Mouse (Mus musculus) hindbrain, embryonic 11.5 days (tissue): ENCODE measurements at regions not wholly inside any gene's neighbourhood (a gene's known extent, or its start where the extent isn't known, plus 50 kb on each side); places are given as distances from the start of the nearest gene placed in this dataset.

Experiments
- ATAC-seq: fragments of 200-750 bp; cut with Nextera tagmentation; 2 replicates; pipeline ENCODE4 v1.8.0; 2017; ENCODE audit warnings: mild to moderate bottlenecking, moderate TSS enrichment, moderate library complexity; ENCODE audit not compliant: low FRiP score
- DNase-seq: peaks from one replicate; pipeline ENCODE4 v3.0.0-alpha.2; 2015; ENCODE audit warnings: low spot score
- H3K27ac ChIP-seq: fragments of 300-500 bp; sonication (generic); 2 replicates; pipeline ENCODE4 v1.5.1; 2014; ENCODE audit warnings: mild to moderate bottlenecking, low read depth, low read length
- H3K27me3 ChIP-seq: fragments of 300-500 bp; sonication (generic); 2 replicates; pipeline ENCODE4 v1.6.1; 2014; ENCODE audit warnings: mild to moderate bottlenecking, low read length, moderate library complexity, mixed read lengths; ENCODE audit not compliant: control insufficient read depth, insufficient read depth
- H3K36me3 ChIP-seq: fragments of 300-500 bp; sonication (generic); 2 replicates; pipeline ENCODE4 v1.6.1; 2014; ENCODE audit warnings: mild to moderate bottlenecking, low read length, moderate library complexity, mixed read lengths; ENCODE audit not compliant: control insufficient read depth, insufficient read depth
- H3K4me1 ChIP-seq: fragments of 300-500 bp; sonication (generic); replicated peaks from 2 replicates; pipeline ENCODE4 v1.6.1; 2014; ENCODE audit warnings: low read length, mixed read lengths; ENCODE audit not compliant: control insufficient read depth, insufficient read depth
- H3K4me2 ChIP-seq: fragments of 300-500 bp; sonication (generic); replicated peaks from 2 replicates; pipeline ENCODE4 v1.6.1; 2014; ENCODE audit warnings: mild to moderate bottlenecking, low read depth, low read length
- H3K4me3 ChIP-seq: fragments of 300-500 bp; sonication (generic); 2 replicates; pipeline ENCODE4 v1.5.1; 2014; ENCODE audit warnings: low read depth, low read length
- H3K9ac ChIP-seq: fragments of 300-500 bp; sonication (generic); 2 replicates; pipeline ENCODE4 v1.6.1; 2014; ENCODE audit warnings: low read depth, low read length
- H3K9me3 ChIP-seq: fragments of 300-500 bp; sonication (generic); 2 replicates; pipeline ENCODE4 v1.6.1; 2016; ENCODE audit warnings: low read length; ENCODE audit not compliant: control insufficient read depth
- WGBS: fragments of 180-500 bp; shearing (Covaris S2); extraction: QIAGEN DNeasy Blood & Tissue Kit; methylation state at CpG from one replicate; pipeline ENCODE4 v1.1.7; 2014; 5-methylcytosine and 5-hydroxymethylcytosine counted together

- Histone ChIP-seq H3K27me3 (no peaks in the 10 kb centered on the region), H3K36me3 (no peaks in the 10 kb centered on the region), H3K9me3 (no peaks in the 10 kb centered on the region), H3K4me2 (no peak overlapping the region), H3K4me3 (no peak overlapping the region), H3K27ac (no peak overlapping the region), H3K4me1 (no peaks in the 10 kb centered on the region), H3K9ac (no peak overlapping the region)
- ATAC-seq = no peak
- DNase-seq = no peak
- WGBS = 86% methylated on average over 7 of the region's 7 CpGs
These were observed 246.5 kb upstream of the Prkcq start for GRCm38 (mm10) chr2:10925361-10925760.

- DNase-seq (peak; percentile 11), ATAC-seq (peak; percentile 59)
- Histone ChIP-seq H3K4me1 (no peaks in the 10 kb centered on the region), H3K4me3 (no peak overlapping the region), H3K9me3 (no peaks in the 10 kb centered on the region), H3K4me2 (no peak overlapping the region), H3K27ac (no peak overlapping the region), H3K36me3 (no peaks in the 10 kb centered on the region), H3K27me3 (no peaks in the 10 kb centered on the region), H3K9ac (no peak overlapping the region)
- WGBS = 59% methylated on average over 1 of the region's 1 CpGs
These were observed 234.5 kb upstream of the Prkcq start for GRCm38 (mm10) chr2:10937405-10937804.

GRCm38 (mm10) chr2:10965224-10965623 is 206.7 kb upstream of the Prkcq start:
- WGBS = 87% methylated on average over 7 of the region's 7 CpGs
- no peak overlapping the region for H3K27ac ChIP-seq
- ATAC-seq = no peak

GRCm38 (mm10) chr2:10966891-10967290 is 205.0 kb upstream of the Prkcq start:
- H3K4me3 ChIP-seq = no peak overlapping the region
- no peaks in the 10 kb centered on the region for H3K27me3 ChIP-seq
- H3K27ac ChIP-seq = no peak overlapping the region
- 85% methylated on average over 2 of the region's 2 CpGs for WGBS
- DNase-seq (no peak), ATAC-seq (no peak)
- no peak overlapping the region for H3K9ac ChIP-seq
- no peaks in the 10 kb centered on the region for H3K9me3 ChIP-seq
- H3K4me2 ChIP-seq = no peak overlapping the region
- no peaks in the 10 kb centered on the region for H3K4me1 ChIP-seq
- no peaks in the 10 kb centered on the region for H3K36me3 ChIP-seq

More at GRCm38 (mm10) chr2:10965224-10965623, 206.7 kb upstream of the Prkcq start:
- H3K9me3 ChIP-seq = no peaks in the 10 kb centered on the region
- H3K36me3 ChIP-seq = no peaks in the 10 kb centered on the region
- no peak for DNase-seq
- H3K27me3 ChIP-seq = no peaks in the 10 kb centered on the region
- H3K4me3 ChIP-seq = no peak overlapping the region
- H3K9ac ChIP-seq = no peak overlapping the region
- H3K4me2 ChIP-seq = no peak overlapping the region
- no peaks in the 10 kb centered on the region for H3K4me1 ChIP-seq

- H3K27ac ChIP-seq = no peak overlapping the region
- no peak overlapping the region for H3K4me2 ChIP-seq
- H3K27me3 ChIP-seq = no peaks in the 10 kb centered on the region
- no peaks in the 10 kb centered on the region for H3K9me3 ChIP-seq
- H3K4me1 ChIP-seq = no peaks in the 10 kb centered on the region
- H3K9ac ChIP-seq = no peak overlapping the region
- ATAC-seq = no peak; the same call in 1 of the 2 replicates
- no peak overlapping the region for H3K4me3 ChIP-seq
- H3K36me3 ChIP-seq = no peaks in the 10 kb centered on the region
- DNase-seq = peak; percentile 5
- 61% methylated on average over 10 of the region's 10 CpGs for WGBS
These were observed 202.7 kb upstream of the Prkcq start for GRCm38 (mm10) chr2:10969111-10969689.

- Histone ChIP-seq H3K9me3 (no peaks in the 10 kb centered on the region), H3K4me2 (no peak overlapping the region), H3K4me3 (no peak overlapping the region), H3K4me1 (no peaks in the 10 kb centered on the region), H3K36me3 (no peaks in the 10 kb centered on the region), H3K27ac (no peak overlapping the region), H3K9ac (no peak overlapping the region), H3K27me3 (no peaks in the 10 kb centered on the region)
- 75% methylated on average over 3 of the region's 3 CpGs for WGBS
- no peak for ATAC-seq
- no peak for DNase-seq
These were observed 199.9 kb upstream of the Prkcq start for GRCm38 (mm10) chr2:10972051-10972450.

GRCm38 (mm10) chr2:10978772-10979171 is 193.1 kb upstream of the Prkcq start:
- ATAC-seq = no peak
- Histone ChIP-seq H3K9me3 (no peaks in the 10 kb centered on the region), H3K27me3 (no peaks in the 10 kb centered on the region), H3K4me2 (no peak overlapping the region), H3K4me3 (no peak overlapping the region), H3K36me3 (no peaks in the 10 kb centered on the region), H3K9ac (no peak overlapping the region), H3K4me1 (no peaks in the 10 kb centered on the region), H3K27ac (no peak overlapping the region)
- no peak for DNase-seq
- WGBS = 88% methylated on average over 5 of the region's 5 CpGs

GRCm38 (mm10) chr2:10986101-10986500 is 185.8 kb upstream of the Prkcq start:
- no peaks in the 10 kb centered on the region for H3K9me3 ChIP-seq
- no peaks in the 10 kb centered on the region for H3K36me3 ChIP-seq
- no peaks in the 10 kb centered on the region for H3K4me1 ChIP-seq
- ATAC-seq (no peak), DNase-seq (no peak)
- H3K4me3 ChIP-seq = no peak overlapping the region
- no peaks in the 10 kb centered on the region for H3K27me3 ChIP-seq
- no peak overlapping the region for H3K4me2 ChIP-seq
- H3K27ac ChIP-seq = no peak overlapping the region
- 83% methylated on average over 7 of the region's 7 CpGs for WGBS
- no peak overlapping the region for H3K9ac ChIP-seq

GRCm38 (mm10) chr2:10990043-10990728 is 181.7 kb upstream of the Prkcq start:
- 94% methylated on average over 7 of the region's 7 CpGs for WGBS
- Histone ChIP-seq H3K9me3 (no peaks in the 10 kb centered on the region), H3K9ac (no peak overlapping the region), H3K36me3 (no peaks in the 10 kb centered on the region), H3K27me3 (no peaks in the 10 kb centered on the region), H3K27ac (no peak overlapping the region), H3K4me1 (no peaks in the 10 kb centered on the region), H3K4me2 (no peak overlapping the region), H3K4me3 (no peak overlapping the region)
- no peak for ATAC-seq
- DNase-seq = no peak
